Mouse (Mus musculus): ENCODE data around the gene Muc2.

The Muc2 gene

GRCm38 (mm10) chr7:141770988-141771387, 80.8 kb downstream of the Muc2 start:
- DNase-seq: no peak

GRCm38 (mm10) chr7:141772058-141772557, 82.0 kb downstream of the Muc2 start:
- DNase-seq: no peak

- DNase-seq: no peak
Observed at GRCm38 (mm10) chr7:141774855-141775254, 84.7 kb downstream of the Muc2 start.

GRCm38 (mm10) chr7:141776199-141776598, 86.1 kb downstream of the Muc2 start:
- DNase-seq: no peak

- DNase-seq: no peak
Observed at GRCm38 (mm10) chr7:141788677-141789452, 98.7 kb downstream of the Muc2 start, which contains the start of gene Muc5ac. TSS of gene Muc5ac (plus strand) at chr7:141788972.

- no peak for DNase-seq
Observed at GRCm38 (mm10) chr7:141794251-141794650, 104.1 kb downstream of the Muc2 start.

GRCm38 (mm10) chr7:141803206-141803605, 113.1 kb downstream of the Muc2 start:
- DNase-seq: no peak

All from thymus, postnatal 4 days (tissue).